Mouse (Mus musculus): ENCODE measurements at regions not wholly inside any gene's neighbourhood (a gene's known extent, or its start where the extent isn't known, plus 50 kb on each side); places are given as distances from the start of the nearest gene placed in this dataset.

DNA sequence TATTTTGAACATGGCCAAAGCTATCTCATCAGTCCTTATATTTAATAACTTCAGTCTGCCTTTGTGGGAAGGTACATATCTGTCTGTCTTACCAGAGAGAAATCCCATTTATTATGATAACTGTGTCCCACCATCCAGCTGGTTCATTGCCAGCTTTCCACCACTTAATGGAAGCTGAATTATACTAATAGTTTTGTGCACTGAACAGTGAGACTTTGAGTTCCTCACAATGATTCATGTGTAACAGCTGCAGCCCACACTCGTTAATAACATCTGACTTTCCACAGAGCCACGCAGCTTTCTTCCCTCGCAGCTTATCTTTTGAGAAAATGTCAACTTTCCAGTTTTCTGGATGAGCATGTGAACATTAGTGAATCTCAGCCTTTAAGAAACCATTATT is 88.3 kb upstream of the Abcb5 start:
- no peak overlapping the region for H3K27ac ChIP-seq (replicated peaks; ENCODE audit: low read depth, low read length)
- H3K9me3 ChIP-seq (ENCODE audit: control insufficient read depth, low read length): no peaks in the 10 kb centered on the region
- ATAC-seq (ENCODE audit: low read depth): no peak
- H3K9ac ChIP-seq (ENCODE audit: low read depth, low read length): no peak overlapping the region
- no peak overlapping the region for H3K4me2 ChIP-seq (ENCODE audit: low read depth, low read length)
- 41% methylated on average over 3 of the region's 3 CpGs for WGBS
- no peaks in the 10 kb centered on the region for H3K4me1 ChIP-seq (ENCODE audit: control insufficient read depth, insufficient read depth, low read length)
- H3K36me3 ChIP-seq (ENCODE audit: control insufficient read depth, insufficient read depth, low read length): no peaks in the 10 kb centered on the region
- no peaks in the 10 kb centered on the region for H3K27me3 ChIP-seq (replicated peaks; ENCODE audit: control insufficient read depth, insufficient read depth, low read length)
- peak; percentile 21 for DNase-seq (ENCODE audit: low spot score)
- H3K4me3 ChIP-seq (ENCODE audit: low read depth, low read length): no peak overlapping the region

DNA sequence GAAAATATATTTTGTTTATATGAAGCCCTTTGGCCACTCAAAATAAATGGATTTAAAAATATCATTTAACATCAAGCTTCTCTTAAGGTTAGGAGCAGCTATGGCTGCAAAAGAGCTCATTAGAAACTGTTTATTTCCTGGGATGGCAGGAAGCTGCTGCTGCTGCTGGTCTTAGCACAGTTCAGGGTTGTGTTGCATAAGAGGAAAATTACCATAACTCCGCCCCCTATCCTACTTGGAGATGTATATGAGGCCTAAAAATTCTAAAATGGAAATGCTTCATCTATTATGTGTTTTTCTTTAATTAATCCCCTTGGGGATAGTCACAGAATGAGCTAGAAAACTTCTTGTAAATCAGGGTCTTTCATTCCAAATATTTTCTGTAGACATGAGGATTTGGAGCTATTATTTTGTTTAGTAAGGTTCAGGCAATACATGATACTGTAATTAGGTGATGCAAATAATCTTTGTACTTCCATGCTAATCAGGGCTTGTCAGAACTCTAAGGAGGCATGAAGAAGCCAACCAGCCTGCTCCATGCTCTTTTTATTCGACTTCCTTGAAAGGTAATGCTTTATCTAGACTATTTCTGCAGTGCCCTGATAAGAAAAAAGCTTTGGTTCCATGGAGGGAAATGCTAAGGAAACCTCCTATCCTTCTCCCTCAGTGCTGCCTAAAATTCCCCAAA is 85.6 kb upstream of the Abcb5 start:
- Histone ChIP-seq H3K4me2 (ENCODE audit: low read depth, low read length) (no peak overlapping the region), H3K36me3 (ENCODE audit: control insufficient read depth, insufficient read depth, low read length) (no peaks in the 10 kb centered on the region), H3K27ac (replicated peaks; ENCODE audit: low read depth, low read length) (no peak overlapping the region), H3K4me3 (ENCODE audit: low read depth, low read length) (no peak overlapping the region), H3K9ac (ENCODE audit: low read depth, low read length) (no peak overlapping the region), H3K4me1 (ENCODE audit: control insufficient read depth, insufficient read depth, low read length) (no peaks in the 10 kb centered on the region), H3K27me3 (replicated peaks; ENCODE audit: control insufficient read depth, insufficient read depth, low read length) (no peaks in the 10 kb centered on the region), H3K9me3 (ENCODE audit: control insufficient read depth, low read length) (no peaks in the 10 kb centered on the region)
- WGBS: 44% methylated on average over 2 of the region's 2 CpGs
- ATAC-seq (ENCODE audit: low read depth) (peak; percentile 65; the same call in 1 of the 2 replicates), DNase-seq (ENCODE audit: low spot score) (no peak)

DNA sequence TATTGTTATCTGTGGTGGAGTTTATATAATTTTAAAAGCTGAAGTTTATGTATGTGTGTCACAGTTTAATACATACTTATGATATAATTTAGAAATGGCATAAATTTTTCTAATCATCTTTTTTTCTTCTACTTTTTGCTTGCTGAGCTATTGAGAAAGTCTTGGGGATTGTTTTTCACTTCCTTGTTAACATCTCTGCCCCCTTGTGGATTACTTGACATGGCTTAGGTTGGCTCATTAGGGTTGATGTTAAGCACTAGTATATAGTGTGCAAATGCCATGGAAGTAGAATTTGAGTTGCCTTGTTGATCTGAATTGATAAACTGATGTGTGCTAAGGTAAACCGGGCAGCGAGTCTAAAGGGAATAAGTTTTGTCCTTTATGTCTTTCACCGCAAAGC is 72.1 kb upstream of the Abcb5 start:
- 99% methylated on average over 3 of the region's 3 CpGs for WGBS
- ATAC-seq (ENCODE audit: low read depth) (no peak), DNase-seq (ENCODE audit: low spot score) (no peak)
- no peaks in the 10 kb centered on the region for H3K9me3 ChIP-seq (ENCODE audit: control insufficient read depth, low read length)
- no peaks in the 10 kb centered on the region for H3K27me3 ChIP-seq (replicated peaks; ENCODE audit: control insufficient read depth, insufficient read depth, low read length)
- no peak overlapping the region for H3K4me3 ChIP-seq (ENCODE audit: low read depth, low read length)
- 0 out of 2 replicates have a peak, but pooled peaks cover 5% of the 10 kb centered on the region for H3K4me1 ChIP-seq (ENCODE audit: control insufficient read depth, insufficient read depth, low read length)
- no peak overlapping the region for H3K9ac ChIP-seq (ENCODE audit: low read depth, low read length)
- no peak overlapping the region for H3K27ac ChIP-seq (replicated peaks; ENCODE audit: low read depth, low read length)
- H3K36me3 ChIP-seq (ENCODE audit: control insufficient read depth, insufficient read depth, low read length): no peaks in the 10 kb centered on the region
- no peak overlapping the region for H3K4me2 ChIP-seq (ENCODE audit: low read depth, low read length)

DNA sequence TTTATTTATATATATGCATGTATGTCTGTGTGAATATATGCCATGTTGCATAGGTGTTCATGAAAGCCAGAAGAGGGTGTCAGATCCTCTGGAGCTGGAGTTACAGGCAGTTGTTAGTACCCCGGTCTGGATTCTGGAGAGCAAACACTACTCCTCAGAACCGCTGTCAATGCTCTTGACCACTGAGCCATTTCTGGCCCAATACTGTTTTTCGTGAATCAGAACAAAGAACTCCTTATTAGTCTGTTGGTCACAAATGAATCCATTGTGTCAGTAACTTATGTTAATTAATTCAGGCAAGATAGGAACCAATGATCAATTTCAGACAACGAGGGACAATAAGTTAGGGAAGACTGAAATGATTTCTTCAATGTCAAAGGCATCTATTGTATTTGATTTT is 68.6 kb upstream of the Abcb5 start:
- no peak overlapping the region for H3K27ac ChIP-seq (replicated peaks; ENCODE audit: low read depth, low read length)
- H3K36me3 ChIP-seq (ENCODE audit: control insufficient read depth, insufficient read depth, low read length): no peaks in the 10 kb centered on the region
- no peak overlapping the region for H3K9ac ChIP-seq (ENCODE audit: low read depth, low read length)
- WGBS: 76% methylated on average over 4 of the region's 4 CpGs
- DNase-seq (ENCODE audit: low spot score) (no peak), ATAC-seq (ENCODE audit: low read depth) (no peak)
- no peaks in the 10 kb centered on the region for H3K4me1 ChIP-seq (ENCODE audit: control insufficient read depth, insufficient read depth, low read length)
- H3K9me3 ChIP-seq (ENCODE audit: control insufficient read depth, low read length): no peaks in the 10 kb centered on the region
- no peaks in the 10 kb centered on the region for H3K27me3 ChIP-seq (replicated peaks; ENCODE audit: control insufficient read depth, insufficient read depth, low read length)
- H3K4me2 ChIP-seq (ENCODE audit: low read depth, low read length): no peak overlapping the region
- H3K4me3 ChIP-seq (ENCODE audit: low read depth, low read length): no peak overlapping the region

DNA sequence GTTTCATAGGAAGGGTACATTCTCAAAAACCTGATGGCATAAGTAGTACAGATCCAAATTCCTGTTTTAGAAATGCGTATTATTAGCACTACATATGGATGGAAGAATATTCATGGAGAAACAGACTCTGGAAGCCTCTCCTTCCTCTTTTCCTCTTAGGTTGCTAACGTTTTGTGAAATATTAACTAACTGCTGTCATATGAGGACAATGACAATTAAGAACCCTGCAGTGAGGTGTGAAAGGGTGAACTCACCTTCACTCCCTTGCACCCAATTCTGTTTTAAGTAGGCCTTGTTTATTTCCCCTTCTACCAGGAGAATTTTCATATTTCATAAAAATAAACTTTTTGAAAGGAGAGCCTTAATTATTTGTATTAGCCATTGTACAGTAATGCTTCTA is 62.5 kb upstream of the Abcb5 start:
- no peak overlapping the region for H3K27ac ChIP-seq (replicated peaks; ENCODE audit: low read depth, low read length)
- no peaks in the 10 kb centered on the region for H3K27me3 ChIP-seq (replicated peaks; ENCODE audit: control insufficient read depth, insufficient read depth, low read length)
- no peaks in the 10 kb centered on the region for H3K36me3 ChIP-seq (ENCODE audit: control insufficient read depth, insufficient read depth, low read length)
- H3K4me3 ChIP-seq (ENCODE audit: low read depth, low read length): no peak overlapping the region
- H3K4me1 ChIP-seq (ENCODE audit: control insufficient read depth, insufficient read depth, low read length): peaks cover 8% of the 10 kb centered on the region
- H3K9me3 ChIP-seq (ENCODE audit: control insufficient read depth, low read length): no peaks in the 10 kb centered on the region
- WGBS: 61% methylated on average over 2 of the region's 2 CpGs
- DNase-seq (ENCODE audit: low spot score) (no peak), ATAC-seq (ENCODE audit: low read depth) (no peak)
- H3K9ac ChIP-seq (ENCODE audit: low read depth, low read length): no peak overlapping the region
- no peak overlapping the region for H3K4me2 ChIP-seq (ENCODE audit: low read depth, low read length)

DNA sequence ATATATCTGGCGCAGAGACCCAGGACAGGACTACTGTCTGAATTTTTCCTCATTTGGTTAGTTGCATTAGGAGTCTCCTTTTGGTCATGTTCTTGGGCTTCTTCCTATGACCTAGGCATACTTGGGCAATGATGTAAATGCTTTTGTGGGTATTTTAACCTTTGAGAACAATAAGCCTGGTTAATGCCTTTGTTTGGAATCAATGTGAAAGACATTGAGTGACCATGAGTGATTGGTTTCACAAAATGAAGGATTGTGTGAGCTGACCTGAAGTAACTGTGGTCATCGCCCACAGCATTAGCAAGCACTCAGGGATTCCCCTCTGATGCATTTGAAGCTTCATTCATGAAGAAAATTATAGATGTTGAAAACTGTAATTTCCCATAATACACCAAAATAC is 61.9 kb upstream of the Abcb5 start:
- Histone ChIP-seq H3K9me3 (ENCODE audit: control insufficient read depth, low read length) (no peaks in the 10 kb centered on the region), H3K4me3 (ENCODE audit: low read depth, low read length) (no peak overlapping the region), H3K27me3 (replicated peaks; ENCODE audit: control insufficient read depth, insufficient read depth, low read length) (no peaks in the 10 kb centered on the region), H3K4me1 (ENCODE audit: control insufficient read depth, insufficient read depth, low read length) (peaks cover 8% of the 10 kb centered on the region), H3K36me3 (ENCODE audit: control insufficient read depth, insufficient read depth, low read length) (no peaks in the 10 kb centered on the region), H3K9ac (ENCODE audit: low read depth, low read length) (no peak overlapping the region), H3K4me2 (ENCODE audit: low read depth, low read length) (no peak overlapping the region), H3K27ac (replicated peaks; ENCODE audit: low read depth, low read length) (no peak overlapping the region)
- ATAC-seq (ENCODE audit: low read depth) (no peak; the same call in 1 of the 2 replicates), DNase-seq (ENCODE audit: low spot score) (no peak)
- WGBS: 77% methylated on average over 2 of the region's 2 CpGs

DNA sequence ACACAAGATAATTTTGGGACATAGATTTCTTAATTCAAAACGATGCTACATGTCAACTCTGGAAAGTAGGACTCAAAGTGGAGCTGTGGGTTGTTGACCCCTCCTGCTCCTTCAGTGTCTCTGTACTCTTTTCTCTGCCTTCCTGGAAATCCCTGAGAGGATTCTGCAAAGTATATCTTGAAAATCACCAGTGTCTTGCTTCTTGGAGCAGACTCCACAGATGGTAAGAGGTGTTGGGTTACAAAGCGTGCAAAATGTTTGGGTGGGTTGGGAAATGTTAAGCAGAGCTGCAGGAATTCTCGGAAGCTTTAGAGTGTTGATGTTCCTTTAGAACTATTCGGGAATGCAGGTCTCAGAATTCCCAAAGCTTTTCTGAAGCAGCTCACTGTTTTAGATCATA is 61.5 kb upstream of the Abcb5 start:
- H3K27me3 ChIP-seq (replicated peaks; ENCODE audit: control insufficient read depth, insufficient read depth, low read length): no peaks in the 10 kb centered on the region
- H3K36me3 ChIP-seq (ENCODE audit: control insufficient read depth, insufficient read depth, low read length): no peaks in the 10 kb centered on the region
- no peaks in the 10 kb centered on the region for H3K9me3 ChIP-seq (ENCODE audit: control insufficient read depth, low read length)
- H3K27ac ChIP-seq (replicated peaks; ENCODE audit: low read depth, low read length): no peak overlapping the region
- DNase-seq (ENCODE audit: low spot score) (peak; percentile 72), ATAC-seq (ENCODE audit: low read depth) (peak; percentile 63; the same call in 1 of the 2 replicates)
- no peak overlapping the region for H3K9ac ChIP-seq (ENCODE audit: low read depth, low read length)
- WGBS: 25% methylated on average over 4 of the region's 4 CpGs
- H3K4me2 ChIP-seq (ENCODE audit: low read depth, low read length): no peak overlapping the region
- peaks cover 8% of the 10 kb centered on the region for H3K4me1 ChIP-seq (ENCODE audit: control insufficient read depth, insufficient read depth, low read length)
- no peak overlapping the region for H3K4me3 ChIP-seq (ENCODE audit: low read depth, low read length)

DNA sequence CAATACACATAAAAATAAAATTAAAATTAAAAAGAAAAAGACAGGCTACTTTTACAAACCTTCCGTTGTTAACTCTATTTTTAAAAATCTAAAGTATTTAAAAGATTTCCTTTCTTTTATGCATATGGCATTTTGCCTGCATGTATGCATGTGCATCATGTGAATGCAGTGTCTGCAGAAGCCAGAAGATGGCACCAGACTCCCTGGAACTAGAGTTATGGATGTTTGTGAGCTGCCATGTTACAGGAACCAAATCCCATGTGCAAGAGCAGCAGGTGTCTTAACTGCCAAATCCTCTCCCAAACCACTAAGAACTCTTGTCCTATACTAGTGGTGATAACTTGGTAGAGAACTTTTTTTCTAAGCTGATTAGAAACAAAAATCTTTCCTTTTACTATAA is 60.1 kb upstream of the Abcb5 start:
- WGBS: 67% methylated on average over 1 of the region's 1 CpGs
- ATAC-seq (ENCODE audit: low read depth) (0 out of 2 replicates have a peak, but pooled peaks have one; percentile 30), DNase-seq (ENCODE audit: low spot score) (peak; percentile 49)
- H3K4me3 ChIP-seq (ENCODE audit: low read depth, low read length): no peak overlapping the region
- no peaks in the 10 kb centered on the region for H3K36me3 ChIP-seq (ENCODE audit: control insufficient read depth, insufficient read depth, low read length)
- no peaks in the 10 kb centered on the region for H3K9me3 ChIP-seq (ENCODE audit: control insufficient read depth, low read length)
- peaks cover 8% of the 10 kb centered on the region for H3K4me1 ChIP-seq (ENCODE audit: control insufficient read depth, insufficient read depth, low read length)
- H3K9ac ChIP-seq (ENCODE audit: low read depth, low read length): no peak overlapping the region
- no peak overlapping the region for H3K4me2 ChIP-seq (ENCODE audit: low read depth, low read length)
- H3K27me3 ChIP-seq (replicated peaks; ENCODE audit: control insufficient read depth, insufficient read depth, low read length): no peaks in the 10 kb centered on the region
- H3K27ac ChIP-seq (replicated peaks; ENCODE audit: low read depth, low read length): no peak overlapping the region

DNA sequence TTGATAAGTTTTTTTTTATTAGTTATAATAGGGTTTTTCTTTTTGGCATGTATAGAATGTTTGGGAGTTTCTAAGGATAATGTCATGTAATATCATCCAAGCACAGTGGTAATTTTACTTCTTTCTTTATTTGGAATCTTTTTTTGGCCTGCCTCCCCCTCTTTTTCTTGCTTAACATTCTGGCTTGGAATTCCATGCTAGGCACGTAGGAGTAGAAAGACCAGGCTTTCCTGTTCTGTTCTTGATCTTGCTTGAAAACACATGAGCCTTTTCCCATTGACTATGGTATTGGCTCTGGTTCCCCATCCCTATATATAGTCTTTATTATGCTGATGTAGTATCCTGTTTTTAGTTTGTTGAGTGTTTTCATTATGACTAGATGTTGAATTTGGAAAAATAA is 57.8 kb upstream of the Abcb5 start:
- Histone ChIP-seq H3K9ac (ENCODE audit: low read depth, low read length) (no peak overlapping the region), H3K4me3 (ENCODE audit: low read depth, low read length) (no peak overlapping the region), H3K27ac (replicated peaks; ENCODE audit: low read depth, low read length) (no peak overlapping the region), H3K9me3 (ENCODE audit: control insufficient read depth, low read length) (no peaks in the 10 kb centered on the region), H3K4me1 (ENCODE audit: control insufficient read depth, insufficient read depth, low read length) (peaks cover 8% of the 10 kb centered on the region), H3K36me3 (ENCODE audit: control insufficient read depth, insufficient read depth, low read length) (no peaks in the 10 kb centered on the region), H3K27me3 (replicated peaks; ENCODE audit: control insufficient read depth, insufficient read depth, low read length) (no peaks in the 10 kb centered on the region), H3K4me2 (ENCODE audit: low read depth, low read length) (no peak overlapping the region)
- DNase-seq (ENCODE audit: low spot score) (peak; percentile 17), ATAC-seq (ENCODE audit: low read depth) (no peak)
- 35% methylated on average over 1 of the region's 1 CpGs for WGBS

Data from embryonic facial prominence, embryonic 14.5 days (tissue).